Mouse (Mus musculus): Measurements from ENCODE around the gene Mef2d.

The Mef2d gene

DNA sequence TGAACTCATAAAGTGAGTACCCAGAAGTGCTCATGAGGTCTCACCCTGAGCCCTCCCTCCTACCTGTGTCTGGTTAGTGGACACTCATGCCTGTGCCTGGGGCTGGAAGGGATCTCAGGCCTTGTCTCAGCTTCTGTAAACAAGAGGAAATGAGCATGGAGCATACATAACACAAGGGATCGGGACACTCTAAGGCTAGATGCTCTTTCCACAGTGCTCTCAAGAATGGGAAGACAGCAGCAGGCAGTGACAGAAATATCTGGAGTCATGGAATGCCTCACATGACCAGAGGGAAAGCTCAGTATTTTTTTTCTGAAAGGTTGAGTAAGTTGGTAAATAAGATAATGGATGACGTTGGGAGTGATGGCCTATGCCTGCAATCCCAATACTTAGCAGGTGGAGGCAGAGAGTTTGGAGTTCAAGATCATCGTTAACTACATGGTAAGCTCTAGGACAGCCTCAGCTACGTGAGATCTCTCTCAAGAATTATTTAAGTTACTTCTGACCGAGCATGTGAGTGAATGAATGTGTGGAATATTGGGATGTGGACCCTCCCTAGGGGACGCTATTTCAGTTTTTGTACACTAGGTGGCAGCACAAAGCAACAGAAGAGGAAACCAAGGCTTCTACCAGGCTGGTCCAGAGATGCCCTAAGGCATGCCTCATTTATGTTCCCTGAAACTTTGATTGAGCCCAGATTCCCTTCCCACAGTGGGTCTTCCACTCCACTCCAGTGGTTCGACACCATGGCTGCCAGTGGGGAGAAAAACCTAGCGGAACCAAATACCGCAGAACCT is 49.8 kb downstream of the Mef2d start:
- DNase-seq = no peak

DNA sequence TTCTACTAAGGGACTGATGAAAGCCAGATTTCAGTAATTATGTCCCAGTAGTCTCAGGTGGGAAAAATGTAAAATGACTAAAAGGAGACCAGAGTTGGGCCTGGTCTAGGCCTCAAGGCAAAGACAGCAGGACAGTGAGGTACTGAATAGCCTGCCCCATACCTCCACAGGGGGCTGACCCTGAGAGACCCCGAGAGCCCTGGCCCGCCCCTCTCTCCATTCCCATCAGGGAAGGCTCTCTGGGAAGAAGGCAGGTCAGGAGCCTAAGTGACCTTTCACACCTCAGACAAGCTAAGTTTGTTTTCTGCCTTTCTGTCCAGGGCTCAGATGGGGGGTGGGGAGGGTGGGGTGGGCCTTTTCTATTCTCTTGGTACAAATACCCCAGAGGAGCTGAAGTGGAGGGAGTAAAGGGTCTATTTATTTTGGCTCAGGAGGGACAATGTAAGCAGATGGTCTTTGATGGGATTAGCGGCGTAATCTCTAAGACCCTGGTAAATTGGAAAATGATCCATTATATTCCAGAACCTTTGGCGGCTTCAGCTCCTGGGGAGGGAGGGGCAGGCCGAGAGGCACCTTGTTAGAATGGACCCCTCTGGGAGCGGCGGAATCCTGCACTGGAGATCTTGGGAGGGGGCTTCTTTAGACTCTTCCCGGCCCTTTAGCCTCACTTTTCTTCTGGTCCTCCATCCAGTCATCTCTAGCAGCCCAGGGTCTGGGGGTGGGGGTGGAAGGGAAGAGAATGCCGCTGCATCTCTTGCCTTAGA is 55.8 kb downstream of the Mef2d start:
- DNase-seq = no peak

DNA sequence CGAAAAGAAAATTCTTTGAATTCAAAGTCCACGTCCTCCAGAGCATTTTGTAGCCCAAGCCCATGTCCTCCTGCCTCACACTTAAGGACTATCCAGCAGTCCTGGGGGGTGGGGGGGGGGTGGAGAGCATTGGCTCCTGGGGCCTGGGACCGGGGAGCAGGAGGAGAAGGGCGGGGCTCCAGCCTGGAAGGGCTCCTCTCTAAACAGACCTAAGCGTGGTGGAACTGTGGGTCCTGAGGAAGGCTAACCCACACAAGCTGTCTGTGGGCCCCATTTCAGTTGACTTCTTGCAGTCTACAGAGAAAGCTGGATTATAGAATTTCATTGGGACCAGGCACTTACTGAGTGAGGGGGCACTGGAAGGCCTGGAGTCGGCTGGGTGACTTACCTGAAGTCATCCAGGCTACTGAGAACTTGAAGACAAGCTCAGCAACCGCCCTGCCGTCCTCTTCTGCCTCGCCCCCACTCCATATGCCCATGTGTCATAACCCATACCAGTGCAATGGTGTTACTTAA is 56.4 kb downstream of the Mef2d start:
- DNase-seq = no peak

DNA sequence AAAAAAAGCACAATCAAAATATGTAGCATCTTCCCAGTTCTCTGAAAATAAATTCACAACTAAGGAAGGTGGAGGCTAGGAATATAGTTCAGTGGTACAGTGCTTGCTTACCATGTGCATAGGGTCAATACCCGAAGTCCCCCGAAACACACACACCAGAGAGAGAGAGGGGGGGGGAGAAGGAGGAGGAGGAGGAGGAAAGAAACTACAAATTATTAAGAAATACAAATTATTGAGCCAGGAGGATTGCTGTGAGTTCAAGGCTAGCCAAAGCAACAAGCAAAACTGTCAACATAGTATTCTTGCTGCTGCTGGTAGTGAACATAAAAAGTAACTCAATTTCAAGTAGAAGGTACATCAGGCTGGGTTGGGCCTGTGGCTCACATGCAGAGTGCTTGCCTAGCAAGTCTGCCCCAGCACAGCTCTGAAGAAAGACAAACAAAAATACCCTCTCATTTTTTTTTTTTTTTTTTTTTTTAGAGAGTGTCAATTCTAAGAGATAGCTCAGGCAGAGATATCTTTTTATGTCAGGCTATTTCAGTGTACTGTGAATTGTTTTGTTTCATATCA is 57.5 kb downstream of the Mef2d start:
- DNase-seq = no peak

DNA sequence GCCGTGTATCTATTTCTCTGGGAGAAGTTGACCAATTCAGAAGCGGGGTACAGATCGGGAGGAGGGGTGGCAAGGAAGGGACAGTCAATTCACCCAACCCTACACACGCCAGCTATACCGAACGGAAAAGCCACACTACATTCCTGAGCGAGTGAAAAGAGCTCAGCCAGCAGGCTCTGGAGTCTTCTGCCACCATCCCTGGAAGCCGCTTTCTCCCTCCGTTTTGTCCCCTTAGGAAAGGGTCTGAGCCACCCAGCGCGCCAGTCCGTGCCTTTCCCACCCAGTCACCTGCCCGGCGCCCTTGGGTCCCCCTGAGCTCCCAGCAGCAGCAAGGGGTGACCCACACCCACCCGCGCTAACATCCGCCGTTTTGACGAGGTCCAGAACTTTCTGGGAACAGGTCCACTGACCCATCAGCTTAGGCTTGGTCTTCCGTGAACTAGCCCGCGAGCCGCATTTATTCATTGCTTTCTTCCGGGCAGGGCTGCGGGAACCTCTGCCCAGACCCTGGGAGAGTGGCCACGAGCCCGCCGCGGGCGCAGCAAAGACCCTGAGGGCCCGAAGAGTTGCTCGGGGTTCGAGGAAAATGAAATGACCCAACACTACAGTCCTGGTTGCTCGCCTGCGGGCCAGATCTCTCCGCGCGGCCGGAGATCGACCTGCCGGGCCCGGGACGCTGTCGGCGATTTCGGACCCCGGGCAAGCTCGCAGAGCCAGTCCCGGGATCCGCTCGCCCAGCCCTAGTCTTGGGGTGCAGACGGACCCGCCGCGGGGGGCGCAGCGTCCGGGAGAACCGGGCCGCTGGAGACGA is 58.2 kb downstream of the Mef2d start:
- no peak for DNase-seq

DNA sequence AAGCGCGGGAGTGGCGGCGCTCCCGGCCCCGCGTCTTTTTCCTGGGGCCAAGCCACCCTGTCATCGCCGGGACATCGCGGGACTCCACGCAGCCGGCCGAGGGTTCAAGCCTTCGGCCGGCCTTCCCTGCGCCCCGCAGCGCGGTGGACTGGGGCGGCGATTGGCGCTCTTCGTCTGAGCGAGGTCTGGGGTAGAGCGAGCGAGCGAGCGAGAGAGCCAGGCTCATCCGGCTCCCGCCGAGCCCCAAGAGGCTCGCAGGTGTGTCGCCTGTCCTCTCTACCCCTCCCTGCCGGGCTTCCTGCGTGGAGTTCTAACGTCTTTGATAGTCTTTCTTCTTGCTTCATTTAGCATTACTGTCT is 58.8 kb downstream of the Mef2d start:
- no peak for DNase-seq

DNA sequence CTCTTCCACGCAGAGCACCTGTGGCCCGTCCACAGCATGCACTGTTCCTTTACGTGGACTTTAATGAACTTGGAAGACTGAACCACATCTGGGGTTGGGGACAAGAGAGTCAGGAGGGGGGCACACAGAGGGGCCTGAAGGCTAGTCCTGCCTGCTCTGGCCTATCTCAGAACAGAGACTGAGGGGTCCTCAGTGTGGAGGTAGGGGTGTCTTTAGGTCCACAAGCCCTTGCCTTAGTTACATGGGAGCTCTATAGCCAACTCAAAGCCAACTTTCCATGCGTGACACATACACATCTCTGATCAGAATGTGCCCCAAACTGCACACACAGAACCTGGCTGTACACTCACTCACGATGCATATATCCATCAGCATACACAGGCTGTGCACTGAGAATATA is 59.5 kb downstream of the Mef2d start:
- no peak for DNase-seq

DNA sequence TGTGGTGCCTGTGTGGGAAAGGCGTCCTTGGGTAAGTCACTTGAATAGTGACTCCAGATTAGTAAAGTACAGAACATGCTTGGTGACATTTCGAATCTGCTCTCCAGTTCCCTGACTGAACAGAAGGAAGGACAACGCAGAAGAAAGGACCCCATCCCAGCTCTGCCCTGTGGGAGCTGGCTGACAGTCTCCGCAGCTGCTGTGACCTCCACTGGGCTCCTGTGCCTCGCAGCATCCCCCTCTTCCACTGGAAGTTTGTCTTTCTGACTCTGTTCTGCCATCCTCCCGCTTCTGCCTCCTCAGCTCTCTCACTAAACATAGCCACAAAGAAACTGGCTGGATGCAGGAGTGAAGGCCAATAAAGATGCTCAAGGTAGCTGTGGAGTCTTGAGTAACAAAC is 60.8 kb downstream of the Mef2d start:
- DNase-seq = no peak

DNA sequence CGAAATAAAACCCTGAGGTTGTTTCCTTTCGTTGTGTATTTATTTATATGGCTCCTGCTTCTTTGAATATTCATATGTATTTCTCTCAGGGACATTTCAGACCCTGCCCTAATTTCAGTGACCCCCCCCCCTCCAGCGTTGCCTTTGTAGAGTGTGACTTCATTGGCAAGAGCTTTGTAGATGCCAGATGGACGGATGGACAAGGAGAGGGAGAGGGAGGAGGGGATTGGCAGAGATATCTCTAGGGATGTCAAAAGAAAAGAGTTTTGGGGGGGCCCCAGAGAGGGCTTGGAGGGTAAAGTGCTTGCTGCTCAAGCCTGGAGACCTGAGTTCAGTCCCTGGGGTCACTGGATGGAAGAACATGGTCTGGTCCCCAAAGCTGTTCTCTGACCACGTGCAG is 61.3 kb downstream of the Mef2d start:
- no peak for DNase-seq

DNA sequence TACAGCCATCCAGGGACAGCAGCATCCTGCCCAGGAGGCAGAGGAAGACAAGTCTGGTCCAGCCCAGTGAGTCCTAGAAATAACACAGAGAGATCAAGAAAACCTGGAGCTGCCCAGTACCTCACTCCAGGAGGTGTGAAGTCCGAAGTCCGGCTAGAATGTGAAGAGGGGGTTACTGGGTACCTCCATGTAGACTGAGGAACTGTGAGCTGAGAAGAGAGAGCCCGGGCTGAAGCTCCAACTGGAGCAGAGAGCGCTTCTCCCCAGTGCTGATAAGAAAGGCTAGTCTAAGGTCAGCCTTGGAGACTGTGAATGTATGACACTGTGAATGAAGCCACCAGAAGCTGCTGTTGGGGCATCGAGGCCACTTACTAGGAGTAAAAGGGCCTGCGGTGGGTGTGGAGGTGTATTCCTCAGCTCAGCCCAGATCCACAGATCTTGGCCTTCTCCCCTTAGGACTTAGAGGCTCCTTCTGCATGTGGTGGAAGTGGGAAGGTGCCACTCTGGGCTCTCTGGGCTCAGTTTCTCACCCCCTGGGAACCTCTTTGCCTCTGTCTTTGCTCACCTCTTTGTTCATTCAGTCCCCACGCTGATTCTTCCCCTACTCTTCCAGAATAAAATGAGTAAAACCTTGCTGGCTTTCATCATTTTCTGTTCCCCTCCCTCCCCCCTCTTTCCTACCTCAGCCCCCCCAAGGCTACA is 62.0 kb downstream of the Mef2d start:
- DNase-seq = no peak

DNA sequence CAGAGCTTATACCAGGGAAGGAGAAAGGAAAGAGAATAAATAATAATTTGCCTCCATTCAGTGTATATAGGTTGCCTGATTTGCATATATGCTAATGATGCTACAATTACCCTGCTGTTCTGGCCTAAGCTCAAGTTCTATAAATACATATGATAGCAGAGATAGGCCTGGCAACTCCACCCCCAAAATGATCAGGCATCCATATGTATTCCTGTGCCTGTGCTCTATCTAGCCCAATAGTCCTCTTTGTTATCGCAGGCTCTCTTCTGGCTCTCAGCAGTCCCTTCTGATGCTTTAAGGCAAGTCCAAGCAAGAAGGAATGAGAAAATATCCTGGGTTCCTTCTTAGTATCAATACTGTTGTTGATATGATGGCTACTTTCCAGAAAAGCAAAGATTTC is 62.6 kb downstream of the Mef2d start:
- DNase-seq = peak; percentile 34

DNA sequence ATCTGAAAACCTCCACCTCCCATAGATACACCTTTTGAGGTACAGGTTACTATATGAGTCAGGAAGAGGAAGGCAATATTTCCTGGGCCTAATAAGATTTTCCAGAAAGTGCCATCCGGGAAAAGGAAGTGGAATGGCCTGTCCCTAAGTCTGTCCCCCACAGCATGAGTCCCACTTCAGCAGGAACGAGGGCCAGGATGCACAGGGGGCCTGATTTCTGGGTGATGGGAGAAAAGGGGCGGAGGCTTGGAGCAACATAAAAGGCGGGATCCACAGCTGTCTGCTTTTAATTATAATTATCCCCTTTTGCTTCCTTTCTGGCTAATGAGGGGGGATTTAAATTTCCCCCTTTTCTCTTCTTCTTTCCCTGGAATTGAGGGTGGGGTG is 63.0 kb downstream of the Mef2d start:
- no peak for DNase-seq

DNA sequence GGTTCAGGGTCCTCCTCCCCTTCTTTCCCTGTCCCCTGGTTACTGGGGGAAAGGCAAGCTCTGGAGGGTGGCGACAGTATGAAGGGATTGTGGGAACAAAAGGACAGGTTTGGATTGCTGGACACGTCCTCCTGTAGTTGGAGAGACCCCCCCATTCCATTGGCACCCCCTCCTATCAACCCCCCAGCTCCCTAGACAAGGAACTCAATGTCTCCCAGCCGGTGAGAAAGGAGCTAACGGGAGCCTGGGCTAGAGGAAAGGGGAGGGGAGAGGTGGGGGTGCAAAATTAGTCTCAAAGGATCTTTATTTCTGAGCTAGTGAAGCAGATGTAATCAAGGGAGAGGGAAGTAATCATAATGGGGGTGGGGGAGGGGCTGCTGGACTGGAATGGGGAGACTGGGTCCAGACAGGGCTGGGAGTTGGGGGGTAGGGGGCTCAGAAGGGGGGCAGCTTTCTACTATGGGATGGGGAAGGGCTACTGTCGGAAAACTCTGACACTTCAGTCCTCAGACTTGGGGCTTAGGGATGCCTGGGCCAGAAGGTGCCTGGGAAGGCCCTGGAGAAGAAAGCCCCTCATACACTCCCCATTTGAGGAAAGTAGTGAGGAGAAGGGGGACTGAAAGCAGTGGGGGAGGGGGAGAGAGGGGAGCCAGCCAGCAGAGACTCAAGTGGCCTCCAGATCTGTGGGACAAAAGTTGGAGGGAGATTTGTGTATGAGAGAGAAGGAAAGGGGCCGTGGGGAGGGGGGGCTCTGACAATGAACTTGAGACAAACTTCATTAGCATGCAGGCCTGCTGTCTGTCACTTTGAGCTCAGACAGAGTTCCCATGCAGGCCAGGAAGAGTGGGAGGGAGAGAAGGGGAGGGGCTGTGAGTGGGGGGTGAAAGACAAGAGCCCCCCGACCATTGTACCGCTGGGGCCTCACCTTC is 63.7 kb downstream of the Mef2d start:
- peak; percentile 71 for DNase-seq

DNA sequence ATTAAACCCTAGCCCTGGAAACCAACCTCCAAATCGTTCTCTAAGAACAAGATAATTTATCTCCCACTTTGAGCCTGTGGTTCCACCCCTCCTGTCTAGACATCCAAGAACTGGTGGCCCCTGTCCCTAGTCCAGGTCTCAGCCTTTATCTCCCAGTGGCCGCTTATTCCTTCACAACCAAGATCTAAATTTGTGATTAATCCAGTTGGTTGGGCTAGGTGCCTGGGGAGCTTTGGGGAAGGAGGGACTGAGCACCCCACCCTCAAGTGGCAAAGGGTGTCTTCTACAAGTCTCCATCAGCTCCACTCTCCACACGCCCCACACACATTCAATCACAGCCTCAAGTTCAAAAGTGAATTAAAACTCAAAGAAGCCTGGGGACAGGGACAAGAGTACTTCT is 64.3 kb downstream of the Mef2d start:
- no peak for DNase-seq

DNA sequence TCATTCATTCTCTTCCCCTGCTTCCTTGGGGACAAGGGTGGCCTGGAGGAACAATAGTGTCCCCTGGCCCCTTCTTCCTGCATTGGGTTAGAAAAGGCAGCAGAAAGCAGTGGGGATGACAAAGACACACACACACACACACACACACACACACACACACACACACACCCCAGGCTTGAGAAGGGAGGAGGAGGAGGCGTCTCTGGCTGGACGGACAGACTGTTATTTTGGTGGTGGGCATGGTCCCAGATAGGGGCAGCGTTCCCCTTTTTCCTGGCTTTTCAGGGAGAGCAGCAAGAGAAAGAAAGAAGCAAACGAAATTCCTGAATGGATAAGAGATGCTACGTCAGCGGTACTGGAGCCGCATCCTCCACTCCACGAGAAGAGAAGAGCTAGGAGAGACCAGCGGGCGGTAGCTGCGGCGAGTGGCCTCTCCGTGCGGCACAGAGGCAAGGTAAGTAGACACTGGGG is 64.8 kb downstream of the Mef2d start:
- DNase-seq = peak; percentile 71

DNA sequence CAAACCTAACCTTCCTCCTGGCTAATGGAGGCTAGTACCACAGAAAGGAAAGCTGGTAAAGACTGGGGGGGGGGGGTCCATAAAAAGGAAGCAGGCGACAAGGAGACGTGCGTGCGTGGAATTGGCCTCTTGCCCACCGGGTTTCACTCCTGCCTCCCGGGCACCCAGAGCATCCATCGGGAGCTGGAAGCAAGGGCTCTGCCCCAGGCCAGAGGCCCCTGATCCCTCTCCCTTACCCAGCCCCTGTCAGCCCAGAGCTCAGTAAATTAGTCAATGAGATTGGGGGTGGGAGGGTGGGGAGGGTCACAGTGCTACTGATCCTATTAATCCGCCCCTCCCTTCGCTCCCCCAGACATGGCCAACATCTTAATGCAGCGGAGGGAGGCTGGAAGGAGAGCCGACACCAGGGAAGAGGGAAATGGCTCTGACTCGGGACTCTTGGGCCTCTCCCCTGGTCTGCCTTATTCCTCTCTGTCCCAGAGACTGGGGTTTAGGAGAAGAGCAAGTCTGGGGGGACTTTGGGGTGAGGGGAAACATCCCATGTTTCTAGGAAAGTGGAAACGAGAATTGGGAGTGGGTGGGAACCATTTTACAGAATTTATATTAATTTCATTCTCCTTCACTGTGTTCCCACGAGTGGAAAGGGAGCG is 65.4 kb downstream of the Mef2d start:
- DNase-seq = no peak

DNA sequence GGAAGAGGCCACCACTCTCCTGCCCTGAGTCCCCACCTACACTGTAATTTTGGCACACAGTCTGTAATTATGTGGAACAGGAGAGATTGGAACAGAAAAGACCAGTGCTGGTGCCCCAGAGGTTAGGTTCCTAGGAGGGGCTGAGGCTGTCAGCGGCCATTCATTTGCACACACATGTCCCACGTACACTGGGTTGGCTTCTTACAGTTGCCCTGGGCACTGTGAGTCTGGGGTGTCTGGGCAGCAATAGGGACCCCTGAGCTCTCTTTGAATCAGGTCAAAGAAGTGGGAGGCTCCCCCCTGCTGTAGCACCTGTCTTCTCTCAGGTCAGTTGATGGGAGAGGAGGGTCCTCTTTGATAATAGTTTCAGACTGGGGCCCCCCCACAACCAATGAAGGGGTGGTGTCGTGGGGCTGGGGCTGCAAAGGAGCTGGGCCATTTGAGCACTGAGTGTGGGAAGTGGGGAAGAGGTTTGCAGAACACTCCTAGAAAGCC is 66.1 kb downstream of the Mef2d start:
- DNase-seq = no peak

DNA sequence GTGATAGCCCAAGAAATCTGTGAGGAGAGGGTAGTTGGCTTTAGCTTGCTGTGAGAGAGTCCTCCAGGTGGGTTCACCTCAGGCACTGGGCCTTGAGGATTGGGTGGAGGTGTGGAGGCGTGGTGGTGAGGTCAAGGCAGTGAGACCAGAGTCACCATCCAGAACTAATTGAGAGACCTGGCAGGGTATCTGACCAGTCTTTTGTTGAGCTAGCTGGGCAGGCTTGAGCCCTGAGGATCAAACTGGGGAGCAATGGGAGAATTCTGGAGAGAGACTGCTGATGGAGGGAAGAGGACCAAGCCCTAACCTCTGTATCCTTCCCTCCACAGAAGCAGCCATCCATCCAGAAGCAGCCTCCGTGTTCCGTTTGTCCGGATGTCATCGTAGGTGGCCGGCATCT is 67.1 kb downstream of the Mef2d start:
- DNase-seq = no peak

DNA sequence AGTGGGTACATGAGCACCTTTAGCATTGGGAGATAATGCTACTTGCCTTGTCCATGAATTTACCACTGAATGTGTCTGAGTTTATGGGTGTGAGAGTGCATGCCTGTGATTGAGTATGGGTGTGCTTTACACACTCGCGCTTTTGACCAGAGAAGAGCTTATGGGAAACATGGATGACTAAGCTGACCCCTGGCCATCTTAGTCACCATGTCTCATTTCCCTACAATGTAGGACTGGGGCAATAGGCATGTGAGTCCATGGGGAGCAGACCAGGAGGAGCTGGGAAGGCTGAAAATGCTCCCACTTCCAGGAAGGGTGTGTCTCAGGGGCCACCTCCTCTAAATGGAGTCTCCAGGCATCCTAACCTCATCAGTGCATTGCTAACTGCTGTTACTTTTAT is 67.9 kb downstream of the Mef2d start:
- DNase-seq = no peak

DNA sequence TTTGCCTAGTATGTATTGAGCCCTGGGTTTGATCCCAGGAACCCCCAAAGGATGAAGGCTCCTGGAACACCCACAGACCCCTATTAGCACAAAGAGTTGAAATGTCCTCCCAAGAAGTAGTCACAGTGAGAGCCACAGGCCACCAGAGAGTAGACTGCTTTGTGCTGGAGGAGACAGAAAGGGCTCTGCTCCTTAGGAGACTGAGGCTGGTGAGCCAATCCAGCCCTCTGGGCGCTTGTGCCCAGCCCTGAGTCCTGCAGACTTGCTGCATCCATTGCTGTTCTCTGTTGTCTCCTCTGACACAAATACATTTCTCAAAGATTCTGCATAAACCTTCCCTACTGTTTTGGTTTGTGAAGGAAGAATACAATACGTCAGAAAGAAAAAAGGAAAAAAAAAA is 68.7 kb downstream of the Mef2d start:
- no peak for DNase-seq

DNA sequence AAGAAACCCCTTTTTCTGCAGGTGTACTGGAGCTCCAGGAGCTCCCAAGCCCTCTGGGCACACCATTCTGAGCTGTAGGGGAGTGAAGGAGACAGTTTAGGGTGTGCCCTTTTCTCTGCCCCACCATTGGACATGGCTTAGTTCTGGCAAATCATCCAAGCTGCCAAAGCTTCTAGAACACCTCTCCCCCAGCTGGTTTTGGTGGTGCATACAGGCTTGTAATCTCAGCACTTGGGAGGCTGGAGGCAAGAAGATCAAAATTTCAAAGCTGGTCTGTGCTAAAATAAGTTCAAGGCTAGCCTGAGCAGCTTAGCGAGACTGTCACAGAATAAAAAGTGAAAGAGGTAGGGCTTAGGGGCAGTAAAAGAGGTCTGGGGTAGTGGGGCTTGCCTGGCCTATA is 70.2 kb downstream of the Mef2d start:
- no peak for DNase-seq
